Mouse (Mus musculus) hindbrain, embryonic 14.5 days (tissue): Measurements from ENCODE around the gene Fam193a. TPM values are rescaled to one million over a fixed set of nuclear protein-coding genes. Genes with fewer than 3 reads are reported as not detected.

Experiments used
- ATAC-seq: fragments of 200-750 bp; cut with Nextera tagmentation; 2 replicates; pipeline ENCODE4 v1.8.0; 2017; ENCODE audit warnings: moderate number of reproducible peaks, mild to moderate bottlenecking, moderate TSS enrichment, moderate library complexity; ENCODE audit not compliant: low FRiP score
- DNase-seq: peaks from one replicate; pipeline ENCODE4 v3.0.0-alpha.2; 2015; ENCODE audit warnings: low spot score
- H3K27ac ChIP-seq: fragments of 300-500 bp; sonication (generic); 2 replicates; pipeline ENCODE4 v1.5.1; 2014; ENCODE audit warnings: mild to moderate bottlenecking, moderate library complexity
- H3K27me3 ChIP-seq: fragments of 300-500 bp; sonication (generic); 2 replicates; pipeline ENCODE4 v1.6.1; 2014; ENCODE audit warnings: mild to moderate bottlenecking, low read length, mixed read lengths; ENCODE audit not compliant: control insufficient read depth, insufficient read depth
- H3K36me3 ChIP-seq: fragments of 300-500 bp; sonication (generic); replicated peaks from 2 replicates; pipeline ENCODE4 v1.6.1; 2014; ENCODE audit not compliant: control insufficient read depth, insufficient read depth
- H3K4me1 ChIP-seq: fragments of 300-500 bp; sonication (generic); replicated peaks from 2 replicates; pipeline ENCODE4 v1.6.1; 2014; ENCODE audit warnings: antibody characterized with exemption, low read length, mixed read lengths; ENCODE audit not compliant: control insufficient read depth, insufficient read depth
- H3K4me2 ChIP-seq: fragments of 300-500 bp; sonication (generic); replicated peaks from 2 replicates; pipeline ENCODE4 v1.6.1; 2014; ENCODE audit warnings: mild to moderate bottlenecking, moderate library complexity
- H3K4me3 ChIP-seq: fragments of 300-500 bp; sonication (generic); replicated peaks from 2 replicates; pipeline ENCODE4 v1.5.1; 2014; ENCODE audit warnings: mild to moderate bottlenecking, low read length
- H3K9ac ChIP-seq: fragments of 300-500 bp; sonication (generic); 2 replicates; pipeline ENCODE4 v1.6.1; 2014
- H3K9me3 ChIP-seq: fragments of 300-500 bp; sonication (generic); 2 replicates; pipeline ENCODE4 v1.6.1; 2016; ENCODE audit warnings: low read length; ENCODE audit not compliant: control insufficient read depth
- WGBS: fragments of 180-500 bp; shearing (Covaris S2); extraction: QIAGEN DNeasy Blood & Tissue Kit; methylation state at CpG from one replicate; pipeline ENCODE4 v1.1.7; 2014; 5-methylcytosine and 5-hydroxymethylcytosine counted together
- polyA plus RNA-seq: library from polyadenylated mRNA; unstranded; fragments of >200 nt; fragmentation: Nextera tagmentation; extraction: Ambion mirVana; gene quantifications from 2 replicates; pipeline ENCODE4 v1.2.1, GENCODE M21; 2014

Gene Fam193a
- polyA plus RNA-seq, 1 experiment from 2014 or later: 18.0 TPM

GRCm38 (mm10) chr5:34336775-34337450 lies 32.8 kb upstream of the Fam193a start:
- DNase-seq (peak; percentile 52), ATAC-seq (no peak)
- Histone ChIP-seq H3K36me3 (no peaks in the 10 kb centered on the region), H3K9me3 (no peaks in the 10 kb centered on the region), H3K27ac (peak overlapping the region; percentile 89), H3K9ac (peak overlapping the region; percentile 99), H3K4me2 (peak overlapping the region; percentile 91), H3K27me3 (no peaks in the 10 kb centered on the region), H3K4me1 (peaks cover 18% of the 10 kb centered on the region), H3K4me3 (peak overlapping the region; percentile 99)
- 1% methylated on average over 42 of the region's 42 CpGs for WGBS

GRCm38 (mm10) chr5:34340246-34340645 lies 29.5 kb upstream of the Fam193a start:
- peaks cover 25% of the 10 kb centered on the region for H3K36me3 ChIP-seq
- no peak overlapping the region for H3K4me3 ChIP-seq
- H3K27me3 ChIP-seq: no peaks in the 10 kb centered on the region
- H3K9me3 ChIP-seq: no peaks in the 10 kb centered on the region
- 96% methylated on average over 6 of the region's 6 CpGs for WGBS
- H3K4me1 ChIP-seq: peaks cover 16% of the 10 kb centered on the region
- no peak overlapping the region for H3K4me2 ChIP-seq
- no peak for DNase-seq
- no peak overlapping the region for H3K9ac ChIP-seq
- H3K27ac ChIP-seq: no peak overlapping the region
- ATAC-seq: no peak

DNA sequence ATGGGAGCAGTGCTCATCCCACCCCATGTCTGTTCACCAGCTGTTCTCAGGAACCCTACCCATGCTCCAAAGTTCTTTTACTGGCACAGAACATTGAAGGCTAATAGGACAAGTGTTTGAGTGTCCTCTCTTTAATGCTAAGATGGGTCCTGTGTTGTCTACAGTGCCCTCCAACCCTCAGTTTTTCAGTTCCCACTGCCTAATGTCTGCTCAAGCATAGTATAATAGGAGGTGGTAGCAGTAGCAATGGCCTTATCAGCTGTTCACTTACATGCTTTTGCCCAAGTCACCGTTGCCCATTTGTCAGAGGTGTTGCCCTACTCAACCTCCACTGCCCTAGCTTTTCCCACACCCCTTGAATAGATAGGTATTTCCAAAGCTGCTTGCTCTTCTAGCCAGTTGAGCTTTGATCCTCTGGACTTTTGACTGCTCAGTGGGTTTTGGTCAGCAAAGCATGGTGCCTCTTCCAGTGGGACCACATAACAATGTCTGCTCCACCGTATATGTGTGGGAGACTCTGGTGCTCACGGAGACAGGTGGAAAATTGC lies 17.6 kb upstream of the Fam193a start:
- 96% methylated on average over 3 of the region's 3 CpGs for WGBS
- H3K4me3 ChIP-seq: no peak overlapping the region
- no peak for ATAC-seq
- no peak overlapping the region for H3K9ac ChIP-seq
- no peaks in the 10 kb centered on the region for H3K9me3 ChIP-seq
- H3K4me2 ChIP-seq: no peak overlapping the region
- DNase-seq: no peak
- no peaks in the 10 kb centered on the region for H3K4me1 ChIP-seq
- no peaks in the 10 kb centered on the region for H3K27me3 ChIP-seq
- H3K36me3 ChIP-seq: peaks cover 86% of the 10 kb centered on the region
- H3K27ac ChIP-seq: no peak overlapping the region

DNA sequence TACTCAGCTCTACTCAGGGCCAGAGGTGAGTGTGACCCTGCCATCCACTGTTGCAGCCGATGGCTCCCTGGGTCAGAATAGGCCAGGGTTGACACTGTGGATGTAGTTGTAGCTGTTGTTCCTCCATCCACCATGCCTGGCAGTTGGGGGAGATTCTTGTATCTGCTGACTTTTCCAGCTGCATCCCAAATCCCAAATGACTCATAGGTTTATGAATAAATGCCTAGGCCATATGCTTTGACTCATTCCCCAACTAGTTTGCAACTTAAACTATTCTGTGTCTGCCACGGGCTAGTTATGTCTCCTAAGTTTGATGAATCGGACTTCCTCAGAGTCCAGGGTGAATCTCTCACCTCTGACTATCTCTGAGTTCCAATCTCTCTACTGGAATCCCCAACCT lies 9.5 kb upstream of the Fam193a start:
- Histone ChIP-seq H3K36me3 (peaks cover 35% of the 10 kb centered on the region), H3K9me3 (no peaks in the 10 kb centered on the region), H3K27me3 (no peaks in the 10 kb centered on the region), H3K4me3 (no peak overlapping the region), H3K27ac (no peak overlapping the region), H3K4me2 (no peak overlapping the region), H3K9ac (no peak overlapping the region), H3K4me1 (no peaks in the 10 kb centered on the region)
- no peak for DNase-seq
- 91% methylated on average over 3 of the region's 3 CpGs for WGBS
- ATAC-seq: no peak

- Histone ChIP-seq H3K9ac (no peak overlapping the region), H3K4me1 (no peaks in the 10 kb centered on the region), H3K27me3 (no peaks in the 10 kb centered on the region), H3K4me2 (no peak overlapping the region), H3K27ac (no peak overlapping the region), H3K9me3 (no peaks in the 10 kb centered on the region), H3K36me3 (peaks cover 25% of the 10 kb centered on the region), H3K4me3 (no peak overlapping the region)
- DNase-seq (no peak), ATAC-seq (no peak)
Observed at GRCm38 (mm10) chr5:34363115-34363514, 6.6 kb upstream of the Fam193a start.

DNA sequence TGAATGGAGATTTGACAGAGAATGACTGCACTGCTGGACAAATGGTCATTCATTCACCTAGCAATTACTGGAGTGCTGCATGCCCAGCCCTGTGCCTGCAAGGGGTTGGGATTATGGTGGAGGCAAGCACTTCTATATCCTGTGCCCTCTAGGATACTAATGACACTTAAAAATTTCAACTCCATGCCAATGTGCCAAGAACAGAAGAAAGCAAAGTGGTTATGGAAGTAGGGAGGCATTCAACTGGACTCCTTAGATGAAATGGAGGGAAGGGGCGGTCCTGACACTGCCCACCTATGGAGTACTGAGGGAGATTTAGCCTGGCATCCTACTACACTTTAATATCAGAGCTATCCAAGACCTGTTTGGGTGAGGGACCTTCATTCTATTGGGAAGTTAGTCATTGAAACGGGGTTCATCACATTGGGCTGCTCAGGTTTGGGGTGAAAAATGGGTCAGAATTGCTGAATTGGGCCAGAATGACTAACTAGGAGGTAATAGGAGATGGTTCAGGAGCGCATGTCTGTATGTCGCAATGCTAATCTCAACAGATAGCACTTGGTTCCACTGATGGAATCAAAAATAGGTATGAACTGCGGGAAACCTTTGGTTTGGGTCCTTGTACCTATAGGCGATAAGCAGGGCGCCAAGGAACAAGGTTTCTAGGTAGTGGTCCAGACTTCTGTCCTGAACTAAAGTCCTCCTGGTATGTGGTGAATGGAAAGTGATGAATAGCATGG lies 1.0 kb upstream of the Fam193a start:
- WGBS: 77% methylated on average over 7 of the region's 7 CpGs
- H3K27ac ChIP-seq: peak overlapping the region; percentile 86
- no peaks in the 10 kb centered on the region for H3K9me3 ChIP-seq
- H3K36me3 ChIP-seq: no peaks in the 10 kb centered on the region; the same call in 1 of the 2 replicates
- H3K27me3 ChIP-seq: no peaks in the 10 kb centered on the region
- peak overlapping the region; percentile 53 for H3K4me2 ChIP-seq
- peaks cover 23% of the 10 kb centered on the region for H3K4me1 ChIP-seq
- ATAC-seq (no peak), DNase-seq (no peak)
- H3K9ac ChIP-seq: peak overlapping the region; percentile 60
- peak overlapping the region; percentile 93 for H3K4me3 ChIP-seq

DNA sequence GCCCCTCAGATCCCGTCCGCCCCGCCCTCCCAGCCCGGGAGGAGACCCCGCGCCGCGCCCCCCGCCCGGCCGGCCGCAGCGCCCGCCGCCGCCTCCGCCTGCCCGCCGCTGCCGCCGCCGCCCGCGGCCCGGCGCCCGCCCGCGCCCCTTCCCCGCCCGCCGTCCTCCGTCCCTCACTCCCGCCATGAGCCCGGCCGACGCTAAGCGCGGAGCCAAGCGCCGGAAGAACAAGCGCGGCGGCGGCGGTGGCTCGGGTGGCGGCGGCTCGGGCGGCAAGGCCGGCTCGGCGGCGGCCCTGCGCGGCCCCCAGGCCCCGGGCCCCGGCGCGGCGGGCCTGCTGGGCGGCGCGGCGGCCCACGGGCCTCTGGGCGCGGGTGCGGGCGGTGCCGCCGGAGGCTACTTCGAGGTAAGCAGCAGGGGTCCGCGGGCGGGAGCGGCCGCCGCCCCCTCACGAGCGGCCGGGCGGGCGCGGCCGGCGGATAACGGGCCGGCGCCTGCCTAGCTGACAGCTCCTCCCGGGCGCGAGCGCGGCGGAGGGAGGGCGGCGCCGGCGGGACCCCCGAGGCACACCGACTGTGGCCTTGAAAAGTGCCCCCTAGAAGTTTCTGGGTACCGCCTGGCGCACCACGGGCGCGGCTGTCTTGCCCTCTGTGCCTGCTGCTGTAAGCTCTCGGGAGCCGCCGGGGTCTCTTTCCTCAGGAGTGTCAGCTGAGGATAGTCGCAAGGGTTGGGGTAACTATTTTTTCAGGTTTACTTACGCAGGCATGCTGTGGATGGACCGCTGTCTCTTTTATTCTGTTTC lies 490 bp downstream of the Fam193a start:
- under 1% methylated on average over 44 of the region's 114 CpGs for WGBS
- Histone ChIP-seq H3K36me3 (no peaks in the 10 kb centered on the region; the same call in 1 of the 2 replicates), H3K9me3 (no peaks in the 10 kb centered on the region), H3K9ac (peak overlapping the region; percentile 94), H3K4me2 (peak overlapping the region; percentile 69), H3K4me1 (peaks cover 27% of the 10 kb centered on the region), H3K27ac (peak overlapping the region; percentile 86), H3K27me3 (no peaks in the 10 kb centered on the region), H3K4me3 (peak overlapping the region; percentile 93)
- ATAC-seq: 0 out of 2 replicates have a peak, but pooled peaks have one; percentile 4
- no peak for DNase-seq

DNA sequence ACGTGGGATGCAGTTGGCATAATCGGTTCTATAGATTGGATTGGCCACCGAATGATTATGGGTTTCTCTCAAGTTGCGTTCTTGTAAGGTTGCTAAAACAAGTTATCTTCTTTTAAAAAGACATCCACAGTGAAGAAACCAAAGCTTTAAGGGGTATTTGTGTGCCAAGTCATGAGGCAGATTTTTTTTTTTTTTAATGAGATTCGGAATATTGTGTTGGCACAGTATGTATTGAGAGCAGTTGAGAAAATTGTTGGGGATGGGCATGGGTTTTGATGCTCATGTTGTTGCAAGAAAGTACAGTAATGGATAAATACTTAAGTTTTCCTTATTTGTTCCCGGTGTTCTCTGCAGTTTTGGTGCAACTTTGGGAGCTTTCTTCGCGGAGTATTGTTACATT lies 1.1 kb downstream of the Fam193a start:
- Histone ChIP-seq H3K36me3 (no peaks in the 10 kb centered on the region), H3K9me3 (no peaks in the 10 kb centered on the region), H3K4me3 (peak overlapping the region; percentile 93), H3K4me2 (peak overlapping the region; percentile 69), H3K9ac (peak overlapping the region; percentile 94), H3K27me3 (no peaks in the 10 kb centered on the region), H3K4me1 (peaks cover 27% of the 10 kb centered on the region), H3K27ac (peak overlapping the region; percentile 86)
- no peak for ATAC-seq
- DNase-seq: no peak
- WGBS: 28% methylated on average over 8 of the region's 8 CpGs

- peak overlapping the region; percentile 69 for H3K4me2 ChIP-seq
- H3K27ac ChIP-seq: no peak overlapping the region
- H3K9me3 ChIP-seq: no peaks in the 10 kb centered on the region
- ATAC-seq: no peak
- no peak for DNase-seq
- H3K4me3 ChIP-seq: no peak overlapping the region
- peaks cover 27% of the 10 kb centered on the region for H3K4me1 ChIP-seq
- no peak overlapping the region for H3K9ac ChIP-seq
- no peaks in the 10 kb centered on the region for H3K27me3 ChIP-seq
- H3K36me3 ChIP-seq: no peaks in the 10 kb centered on the region
Observed at GRCm38 (mm10) chr5:34372141-34372540, 2.4 kb downstream of the Fam193a start.
